25 mouse cellular contexts compared by ENCODE assay signal in the genomic region with DNA sequence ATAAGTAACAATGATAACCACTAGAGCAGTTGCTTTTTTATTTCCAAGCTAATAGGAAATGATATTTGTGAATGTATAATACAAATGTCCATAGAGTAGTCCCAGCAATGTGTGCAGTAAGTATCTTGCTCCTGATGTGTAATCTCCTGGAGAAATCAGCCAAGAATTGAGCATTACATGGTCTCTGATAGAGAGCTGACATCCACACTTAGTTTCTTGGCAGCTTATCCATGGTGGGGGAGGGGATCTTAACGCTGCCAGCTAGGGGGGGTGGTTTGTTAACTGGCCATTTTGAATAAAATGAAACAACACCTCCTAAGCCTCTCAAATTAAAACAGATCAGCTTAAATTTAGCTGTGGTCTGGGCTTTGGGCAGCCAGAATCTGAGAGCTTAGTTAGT. TPM values are rescaled to one million over a fixed set of nuclear protein-coding genes. Genes with fewer than 3 reads are reported as not detected.
"Had no signal": no experiment of that assay in that cellular context is flagged by ENCODE, and none has a peak within 500 bp of the region (broad histone marks: within the 10 kb centered on the region; RNA-seq: fewer than 3 reads in every experiment).

No protein-coding gene starts in this region.

- H3K27me3 ChIP-seq: heart, embryonic 13.5 days; heart, embryonic 15.5 days; hindbrain, embryonic 13.5 days; hindbrain, embryonic 15.5 days; kidney, embryonic 15.5 days; limb, embryonic 13.5 days; limb, embryonic 15.5 days had no signal

- H3K4me1 ChIP-seq: heart, embryonic 15.5 days; hindbrain, embryonic 13.5 days; hindbrain, embryonic 15.5 days; kidney, embryonic 15.5 days; limb, embryonic 13.5 days; limb, embryonic 15.5 days had no signal

- H3K36me3 ChIP-seq: heart, embryonic 13.5 days; heart, embryonic 15.5 days; hindbrain, embryonic 13.5 days; hindbrain, embryonic 15.5 days; kidney, embryonic 15.5 days; limb, embryonic 13.5 days; limb, embryonic 15.5 days had no signal

- H3K4me2 ChIP-seq: heart, embryonic 11.5 days; heart, embryonic 13.5 days; heart, embryonic 15.5 days; hindbrain, embryonic 13.5 days; hindbrain, embryonic 15.5 days; kidney, embryonic 15.5 days; limb, embryonic 13.5 days; limb, embryonic 15.5 days had no signal

- ATAC-seq: hindbrain, postnatal 0 days; intestine, embryonic 16.5 days had no signal

- H3K9me3 ChIP-seq: heart, embryonic 13.5 days; heart, embryonic 15.5 days; hindbrain, embryonic 13.5 days; hindbrain, embryonic 15.5 days; kidney, embryonic 15.5 days; limb, embryonic 13.5 days; limb, embryonic 15.5 days had no signal

- DNase-seq: gastrocnemius, postnatal 14 days; gastrocnemius, postnatal 36 days; heart, adult 18-20 months; heart, postnatal 14 days; heart, postnatal 36 days; kidney, adult 11 months; kidney, adult 2 months; kidney, adult 9 months; kidney, postnatal 14 days; kidney, postnatal 36 days; layer of hippocampus, adult 9-11 months; layer of hippocampus, postnatal 36 days; left cerebral cortex, postnatal 4 days had no signal

- H3K4me3 ChIP-seq: heart, embryonic 13.5 days; heart, embryonic 15.5 days; hindbrain, embryonic 13.5 days; hindbrain, embryonic 15.5 days; kidney, embryonic 15.5 days; limb, embryonic 13.5 days; limb, embryonic 15.5 days had no signal

- H3K27ac ChIP-seq: heart, embryonic 13.5 days; heart, embryonic 15.5 days; hindbrain, embryonic 13.5 days; hindbrain, embryonic 15.5 days; hindbrain, postnatal 0 days; kidney, embryonic 15.5 days; kidney, postnatal 0 days; limb, embryonic 13.5 days; limb, embryonic 15.5 days had no signal

- H3K9ac ChIP-seq: heart, embryonic 13.5 days; heart, embryonic 15.5 days; hindbrain, embryonic 13.5 days; hindbrain, embryonic 15.5 days; kidney, embryonic 15.5 days; limb, embryonic 13.5 days; limb, embryonic 15.5 days had no signal

RNA-seq across cellular contexts. Expression of gene Acta2, which starts 13.6 kb away (rescaled TPM):
- total RNA-seq: hematopoietic stem cell, adult 5-6 weeks had no signal
